Mouse (Mus musculus) heart, adult 8-10 months (tissue): ENCODE measurements at regions not wholly inside any gene's neighbourhood (a gene's known extent, or its start where the extent isn't known, plus 50 kb on each side); places are given as distances from the start of the nearest gene placed in this dataset.

Experiments
- DNase-seq: peaks from one replicate; pipeline ENCODE4 v3.0.0; 2022; ENCODE audit warnings: low spot score

DNA sequence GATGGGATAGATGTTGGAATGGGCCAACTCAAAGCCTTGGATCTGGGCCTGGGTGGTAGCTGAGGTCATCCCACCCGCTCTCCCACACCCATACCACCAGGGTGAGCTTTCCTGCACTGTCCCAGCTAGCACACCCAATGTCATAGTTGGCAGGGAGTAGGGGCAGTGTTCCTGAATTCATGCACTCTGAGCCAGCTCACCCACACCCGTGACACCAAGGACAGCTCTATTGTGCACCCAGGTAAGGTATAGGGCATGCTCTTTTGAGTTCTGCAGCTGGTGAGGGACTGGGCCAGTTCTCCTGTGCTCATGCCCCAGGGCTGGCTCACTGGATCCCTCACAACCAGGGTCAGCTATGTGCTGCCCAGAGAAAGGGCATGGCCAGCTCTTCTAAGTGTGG lies 64.8 kb upstream of the Peli2 start:
- no peak for DNase-seq

DNA sequence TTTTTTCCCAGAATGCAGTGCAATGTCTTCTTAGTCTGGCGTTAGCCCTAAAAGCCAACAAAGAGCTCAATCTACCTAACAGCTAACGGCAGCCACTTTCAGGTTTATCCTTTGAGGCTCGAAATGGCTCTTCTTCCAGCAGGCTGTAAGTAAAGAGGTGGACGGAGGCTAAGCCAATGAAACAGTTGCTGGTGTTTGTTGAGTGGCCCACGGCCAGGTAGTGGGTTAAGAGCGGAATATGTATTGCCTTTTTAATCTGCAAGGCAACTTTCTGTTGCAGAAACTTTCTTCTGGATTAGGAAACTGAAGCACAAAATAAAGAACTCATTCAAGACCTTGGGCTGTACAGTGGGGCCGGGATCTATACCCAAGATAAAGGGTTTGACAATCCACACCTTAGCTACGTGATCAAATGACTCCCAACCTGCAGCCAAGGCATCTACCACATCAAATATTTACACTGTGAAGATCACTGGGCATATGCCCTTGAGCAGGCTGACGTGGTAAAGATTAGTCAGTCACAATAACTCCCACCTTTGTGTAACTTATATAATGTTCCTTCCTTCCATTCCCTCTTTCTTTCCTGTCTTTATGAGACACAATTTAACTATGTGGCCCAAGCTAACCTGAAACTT lies 62.3 kb upstream of the Peli2 start:
- DNase-seq = no peak

DNA sequence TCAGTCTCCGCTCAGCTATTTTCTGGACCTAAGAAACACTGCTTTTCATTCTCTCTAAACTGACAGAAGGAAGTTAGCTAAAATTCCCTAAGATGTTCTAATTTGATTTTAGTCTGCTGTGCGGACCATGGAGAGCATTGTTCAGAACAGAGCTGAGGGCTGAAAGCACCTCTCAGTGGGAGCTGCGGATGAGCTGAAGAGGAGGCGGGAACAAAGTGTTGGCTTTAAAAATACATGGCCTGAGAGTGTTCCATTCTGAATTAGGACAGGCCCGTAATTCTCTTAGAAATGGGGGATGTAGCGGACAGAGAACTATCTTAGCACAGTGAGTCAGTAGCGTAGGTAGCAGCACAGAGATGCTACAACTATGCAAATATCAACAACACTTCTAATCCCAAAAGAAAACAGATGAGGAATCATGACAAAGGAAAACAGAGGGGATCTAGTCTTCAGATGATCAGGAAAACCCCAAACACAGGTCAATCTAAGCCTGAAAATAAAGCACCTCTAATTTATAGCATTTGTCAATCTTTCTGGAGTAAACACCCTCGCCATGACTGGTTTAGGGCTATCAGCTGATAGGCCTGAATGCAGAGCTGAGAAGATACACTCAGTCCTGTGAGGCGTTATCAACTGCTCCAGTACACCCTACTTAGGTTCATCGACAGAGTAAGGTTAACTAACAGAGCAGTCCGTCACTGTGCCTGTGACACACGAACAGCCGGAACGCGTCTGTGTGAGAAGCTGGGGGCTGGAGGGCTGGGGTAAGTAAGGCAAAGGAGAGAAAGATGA lies 60.8 kb upstream of the Peli2 start:
- no peak for DNase-seq

DNA sequence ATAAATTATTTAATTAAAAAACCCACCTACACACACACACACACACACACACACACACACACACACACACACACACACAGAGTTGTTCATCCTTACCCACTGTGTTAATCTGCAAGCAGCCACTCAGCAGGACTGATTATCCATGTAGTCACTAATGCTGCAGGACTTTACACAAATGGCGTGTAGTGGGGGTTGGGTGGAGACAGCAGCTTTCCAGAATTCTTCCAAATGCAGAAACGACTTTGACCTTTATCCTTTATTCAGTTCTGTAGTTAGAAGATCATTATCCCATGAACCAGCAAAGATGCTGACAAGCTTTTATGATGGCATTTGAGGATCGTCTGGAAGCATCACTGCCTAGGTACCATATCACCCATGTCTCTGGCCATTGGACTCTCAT lies 52.0 kb upstream of the Peli2 start:
- no peak for DNase-seq
